Mouse (Mus musculus) macrophage (primary cell): ENCODE measurements around the gene Ckm. TPM values are rescaled to one million over a fixed set of nuclear protein-coding genes. Genes with fewer than 3 reads are reported as not detected.

Source experiments
- H3K27ac ChIP-seq: fragments of 350-480 bp; formaldehyde crosslinking; 2 replicates; pipeline ENCODE4 v1.9.0; 2021
- H3K36me3 ChIP-seq: fragments of 350-480 bp; formaldehyde crosslinking; 2 replicates; pipeline ENCODE4 v1.9.0; 2021; ENCODE audit errors: inconsistent target
- H3K4me3 ChIP-seq: fragments of 350-480 bp; formaldehyde crosslinking; 2 replicates; pipeline ENCODE4 v1.9.0; 2021; ENCODE audit errors: inconsistent target
- H3K79me2 ChIP-seq: fragments of 350-480 bp; formaldehyde crosslinking; 2 replicates; pipeline ENCODE4 v1.9.0; 2021; ENCODE audit errors: inconsistent target
- WGBS: methylation state at CpG from one replicate; pipeline ENCODE4 v1.1.7; 2026; ENCODE audit warnings: inconsistent platforms; ENCODE audit not compliant: missing documents; 5-methylcytosine and 5-hydroxymethylcytosine counted together
- polyA plus RNA-seq: library from polyadenylated mRNA; stranded (reverse); fragments of 250-400 nt; gene quantifications from 3 replicates; pipeline ENCODE4 v1.2.4, GENCODE M21; 2018; ENCODE audit warnings: inconsistent platforms
- total RNA-seq, 78 experiments: library from RNA; depleted of rRNA; stranded (reverse); fragments of 250-400 nt; gene quantifications; 1 replicate in 9 of 78; 2 replicates in 24 of 78; 3 replicates in 43 of 78; 4 replicates in 2 of 78; pipeline ENCODE4 v1.2.4; 2018; ENCODE audit warnings: inconsistent platforms in 56 of 78

Gene Ckm
- not detected for total RNA-seq (2018; cell fraction: chromatin; rRNA removed)
- under 1 TPM in 5 of 26 experiments, not detected in 21; 0.10 to 0.24 (median 0.11) TPM for total RNA-seq (2018; cell fraction: cytosol; rRNA removed)
- not detected for total RNA-seq (2018; cell fraction: nucleus; rRNA removed)
- polyA plus RNA-seq: not detected in 3 replicates

GRCm38 (mm10) chr7:19404476-19404875, at the start of gene Ckm:
Gene Ckm, plus strand, starts transcription at chr7:19404776.
- 65% methylated on average over 7 of the region's 7 CpGs for WGBS
- H3K27ac ChIP-seq: no peak within 1 kb of the TSS
- H3K4me3 ChIP-seq: no peak within 1 kb of the TSS
- no peaks in the 10 kb centered on the region for H3K36me3 ChIP-seq
- no peaks in the 10 kb centered on the region for H3K79me2 ChIP-seq

GRCm38 (mm10) chr7:19354991-19355390, 49.6 kb upstream of the Ckm start:
- peaks cover 28% of the 10 kb centered on the region; the same call in 1 of the 2 replicates for H3K36me3 ChIP-seq

GRCm38 (mm10) chr7:19356311-19356710, 48.3 kb upstream of the Ckm start:
- H3K4me3 ChIP-seq: no peak overlapping the region
- H3K79me2 ChIP-seq: no peaks in the 10 kb centered on the region
- peaks cover 21% of the 10 kb centered on the region; the same call in 1 of the 2 replicates for H3K36me3 ChIP-seq
- no peak overlapping the region for H3K27ac ChIP-seq
- 94% methylated on average over 10 of the region's 10 CpGs for WGBS

More at GRCm38 (mm10) chr7:19354991-19355390, 49.6 kb upstream of the Ckm start:
- 98% methylated on average over 5 of the region's 5 CpGs for WGBS
- Histone ChIP-seq H3K4me3 (no peak overlapping the region), H3K79me2 (no peaks in the 10 kb centered on the region), H3K27ac (no peak overlapping the region)

GRCm38 (mm10) chr7:19357381-19358375, 46.9 kb upstream of the Ckm start:
- 94% methylated on average over 25 of the region's 25 CpGs for WGBS
- no peak overlapping the region for H3K27ac ChIP-seq
- peaks cover 13% of the 10 kb centered on the region; the same call in 1 of the 2 replicates for H3K36me3 ChIP-seq
- no peaks in the 10 kb centered on the region for H3K79me2 ChIP-seq
- peak overlapping the region; percentile 70; the same call in 1 of the 2 replicates for H3K4me3 ChIP-seq

- Histone ChIP-seq H3K4me3 (peak overlapping the region; percentile 70), H3K27ac (peak overlapping the region; percentile 85; the same call in 1 of the 2 replicates), H3K79me2 (no peaks in the 10 kb centered on the region), H3K36me3 (peaks cover 8% of the 10 kb centered on the region; the same call in 1 of the 2 replicates)
- WGBS: 10% methylated on average over 13 of the region's 13 CpGs
Observed at GRCm38 (mm10) chr7:19358634-19359033, 45.9 kb upstream of the Ckm start.

GRCm38 (mm10) chr7:19359299-19359891, 45.2 kb upstream of the Ckm start, which contains the start of the genes Cd3eap and Ppp1r13l:
Gene Cd3eap, minus strand, starts transcription at chr7:19359483.
Gene Ppp1r13l, plus strand, starts transcription at chr7:19359749.
- 0% methylated on average over 31 of the region's 31 CpGs for WGBS
- Histone ChIP-seq H3K79me2 (no peaks in the 10 kb centered on the region), H3K36me3 (peaks cover 8% of the 10 kb centered on the region; the same call in 1 of the 2 replicates), H3K27ac (peak within 1 kb of the TSS; percentile 85), H3K4me3 (peak within 1 kb of the TSS; percentile 70)

- WGBS: under 1% methylated on average over 42 of the region's 45 CpGs
Observed at GRCm38 (mm10) chr7:19359892-19360641, 44.5 kb upstream of the Ckm start.

GRCm38 (mm10) chr7:19360944-19361343, 43.6 kb upstream of the Ckm start:
- WGBS: 1% methylated on average over 27 of the region's 27 CpGs
- no peaks in the 10 kb centered on the region for H3K79me2 ChIP-seq
- no peaks in the 10 kb centered on the region for H3K36me3 ChIP-seq
- H3K27ac ChIP-seq: 0 out of 2 replicates have a peak overlapping the region, but pooled peaks have one; percentile 4
- H3K4me3 ChIP-seq: peak overlapping the region; percentile 70

More at GRCm38 (mm10) chr7:19359892-19360641, 44.5 kb upstream of the Ckm start:
- Histone ChIP-seq H3K36me3 (peaks cover 2% of the 10 kb centered on the region; the same call in 1 of the 2 replicates), H3K79me2 (no peaks in the 10 kb centered on the region), H3K27ac (peak overlapping the region; percentile 85), H3K4me3 (peak overlapping the region; percentile 70)

- Histone ChIP-seq H3K79me2 (no peaks in the 10 kb centered on the region), H3K4me3 (peak overlapping the region; percentile 70), H3K36me3 (no peaks in the 10 kb centered on the region), H3K27ac (0 out of 2 replicates have a peak overlapping the region, but pooled peaks have one; percentile 4)
- 11% methylated on average over 16 of the region's 16 CpGs for WGBS
Observed at GRCm38 (mm10) chr7:19361720-19362119, 42.9 kb upstream of the Ckm start.

GRCm38 (mm10) chr7:19362276-19362675, 42.3 kb upstream of the Ckm start:
- Histone ChIP-seq H3K4me3 (no peak overlapping the region), H3K27ac (no peak overlapping the region), H3K79me2 (no peaks in the 10 kb centered on the region), H3K36me3 (no peaks in the 10 kb centered on the region)
- WGBS: 84% methylated on average over 4 of the region's 4 CpGs

- Histone ChIP-seq H3K4me3 (no peak overlapping the region), H3K79me2 (no peaks in the 10 kb centered on the region), H3K36me3 (no peaks in the 10 kb centered on the region), H3K27ac (no peak overlapping the region)
- WGBS: 9% methylated on average over 18 of the region's 18 CpGs
Observed at GRCm38 (mm10) chr7:19363881-19364280, 40.7 kb upstream of the Ckm start.

- no peaks in the 10 kb centered on the region for H3K36me3 ChIP-seq
- no peaks in the 10 kb centered on the region for H3K79me2 ChIP-seq
- no peak overlapping the region for H3K4me3 ChIP-seq
- 77% methylated on average over 4 of the region's 4 CpGs for WGBS
- no peak overlapping the region for H3K27ac ChIP-seq
Observed at GRCm38 (mm10) chr7:19365376-19365775, 39.2 kb upstream of the Ckm start.

- Histone ChIP-seq H3K36me3 (no peaks in the 10 kb centered on the region), H3K27ac (no peak overlapping the region), H3K79me2 (no peaks in the 10 kb centered on the region), H3K4me3 (no peak overlapping the region)
- WGBS: 54% methylated on average over 15 of the region's 16 CpGs
Observed at GRCm38 (mm10) chr7:19368380-19368779, 36.2 kb upstream of the Ckm start.
